In the genomic region with DNA sequence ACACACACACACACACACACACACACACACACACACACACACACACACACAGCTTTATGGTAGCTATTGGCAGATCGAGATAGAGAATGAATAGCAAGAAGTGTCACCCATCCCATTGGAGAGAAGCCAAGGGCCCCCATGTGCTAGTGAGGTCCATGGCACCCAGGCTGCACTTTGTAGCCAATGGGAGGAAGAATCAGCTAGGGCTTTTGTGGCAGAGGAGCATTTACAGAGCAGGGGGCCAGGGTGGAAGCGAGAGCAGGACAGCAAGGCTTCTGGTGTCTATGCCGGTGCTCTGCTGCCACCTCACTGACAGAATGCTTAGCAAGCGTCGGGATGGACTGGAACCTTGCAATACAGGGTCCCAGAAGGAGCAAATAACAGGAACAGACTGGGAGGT, we compare ENCODE assay signal across 18 mouse cellular contexts. TPM values are rescaled to one million over a fixed set of nuclear protein-coding genes. Genes with fewer than 3 reads are reported as not detected.
DNase-seq lines count a peak whose midpoint lies in the region; ATAC-seq and TF ChIP-seq lines count a peak whose summit lies in the region.
"Had no signal": no experiment of that assay in that cellular context is flagged by ENCODE, and none has a peak within 500 bp of the region (broad histone marks: within the 10 kb centered on the region; RNA-seq: fewer than 3 reads in every experiment).

No protein-coding gene starts in this region.

- no peak overlapping the region for H3K9ac ChIP-seq in heart, embryonic 14.5 days (ENCODE audit: low read length)
- H3K9ac ChIP-seq in heart, embryonic 11.5 days (ENCODE audit: low read depth, low read length), result no peak overlapping the region
- no peak overlapping the region for H3K9ac ChIP-seq in lung, embryonic 14.5 days
- H3K9ac ChIP-seq: embryonic facial prominence, embryonic 12.5 days; hindbrain, embryonic 14.5 days; neural tube, embryonic 13.5 days had no signal

- H3K9me3 ChIP-seq in heart, embryonic 14.5 days (ENCODE audit: control insufficient read depth, low read length), result no peaks in the 10 kb centered on the region
- H3K9me3 ChIP-seq in heart, embryonic 11.5 days (replicated peaks; ENCODE audit: control insufficient read depth, low read length), result no peaks in the 10 kb centered on the region
- no peaks in the 10 kb centered on the region for H3K9me3 ChIP-seq in lung, embryonic 14.5 days (ENCODE audit: low read depth, low read length)
- H3K9me3 ChIP-seq: embryonic facial prominence, embryonic 12.5 days; G1E; midbrain, embryonic 10.5 days; neural tube, embryonic 13.5 days had no signal

- DNase-seq in lung, embryonic 14.5 days, result peak; percentile 3
- no peak for DNase-seq in lung, postnatal 4 days
- DNase-seq in Muller cell, postnatal 12 days (ENCODE audit: inconsistent ontology term), result peak; percentile 53
- DNase-seq in kidney, postnatal 4 days, result no peak
- no peak for DNase-seq in urinary bladder, postnatal 14 days (ENCODE audit: low spot score)
- DNase-seq: cerebellum, adult 8-10 months; liver; thymus, postnatal 25 days had no signal

- no peak for ATAC-seq in heart, embryonic 14.5 days (ENCODE audit: insufficient number of reproducible peaks, insufficient read depth, low FRiP score, low read depth)
- no peak for ATAC-seq in heart, embryonic 11.5 days (replicated peaks; ENCODE audit: insufficient number of reproducible peaks, low FRiP score, low TSS enrichment)
- ATAC-seq in lung, embryonic 14.5 days (ENCODE audit: insufficient read depth), result peak; percentile 14; the same call in 1 of the 2 replicates
- peak; percentile 35 for ATAC-seq in megakaryocyte-erythroid progenitor cell, adult 5-6 weeks (replicated peaks; ENCODE audit: low FRiP score, low TSS enrichment, poor library complexity, severe bottlenecking)
- ATAC-seq: CD4-positive, CD25-positive, alpha-beta regulatory T cell, adult 4 months; forebrain, embryonic 16.5 days had no signal

- 40% methylated on average over 5 of the region's 5 CpGs for WGBS in heart, embryonic 14.5 days
- WGBS in heart, embryonic 11.5 days (ENCODE audit: insufficient replicate concordance), result 53% methylated on average over 5 of the region's 5 CpGs
- WGBS in lung, embryonic 14.5 days, result 45% methylated on average over 5 of the region's 5 CpGs

- H3K4me3 ChIP-seq in heart, embryonic 14.5 days (ENCODE audit: control insufficient read depth in 1 of 2, insufficient read depth in 1 of 2, low read depth in 1 of 2, low read length in 2 of 2), result no peak overlapping the region
- H3K4me3 ChIP-seq in heart, embryonic 11.5 days (ENCODE audit: low read depth, low read length), result no peak overlapping the region
- no peak overlapping the region for H3K4me3 ChIP-seq in lung, embryonic 14.5 days (ENCODE audit: low read depth, low read length)
- H3K4me3 ChIP-seq: embryonic facial prominence, embryonic 12.5 days; midbrain, embryonic 10.5 days; neural tube, embryonic 13.5 days had no signal

- H3K4me2 ChIP-seq in heart, embryonic 14.5 days (ENCODE audit: low read length), result peak overlapping the region; percentile 47
- no peak overlapping the region for H3K4me2 ChIP-seq in heart, embryonic 11.5 days
- H3K4me2 ChIP-seq in lung, embryonic 14.5 days, result no peak overlapping the region
- H3K4me2 ChIP-seq: embryonic facial prominence, embryonic 12.5 days; hindbrain, embryonic 14.5 days; neural tube, embryonic 13.5 days had no signal

- H3K27me3 ChIP-seq in heart, embryonic 14.5 days (ENCODE audit: control insufficient read depth, insufficient read depth, low read length), result no peaks in the 10 kb centered on the region
- H3K27me3 ChIP-seq in heart, embryonic 11.5 days (ENCODE audit: control insufficient read depth, insufficient read depth, low read length), result no peaks in the 10 kb centered on the region
- no peaks in the 10 kb centered on the region for H3K27me3 ChIP-seq in lung, embryonic 14.5 days (ENCODE audit: insufficient read depth, low read length)
- H3K27me3 ChIP-seq: embryonic facial prominence, embryonic 12.5 days; neural tube, embryonic 13.5 days had no signal

- no peak overlapping the region for H3K27ac ChIP-seq in heart, embryonic 14.5 days (replicated peaks in 1 of 2; ENCODE audit: control insufficient read depth in 1 of 2, insufficient read depth in 1 of 2, low read depth in 2 of 2, low read length in 2 of 2)
- H3K27ac ChIP-seq in heart, embryonic 11.5 days (ENCODE audit: low read depth, low read length), result no peak overlapping the region
- no peak overlapping the region for H3K27ac ChIP-seq in lung, embryonic 14.5 days (ENCODE audit: low read depth)
- H3K27ac ChIP-seq: embryonic facial prominence, embryonic 12.5 days; hindbrain, embryonic 14.5 days; midbrain, embryonic 10.5 days; neural tube, embryonic 13.5 days had no signal

- no peaks in the 10 kb centered on the region for H3K36me3 ChIP-seq in heart, embryonic 14.5 days (ENCODE audit: control insufficient read depth, insufficient read depth, low read length)
- no peaks in the 10 kb centered on the region for H3K36me3 ChIP-seq in heart, embryonic 11.5 days (ENCODE audit: control insufficient read depth, insufficient read depth, low read length)
- no peaks in the 10 kb centered on the region for H3K36me3 ChIP-seq in lung, embryonic 14.5 days (ENCODE audit: insufficient read depth)
- H3K36me3 ChIP-seq: embryonic facial prominence, embryonic 12.5 days; G1E; midbrain, embryonic 10.5 days; neural tube, embryonic 13.5 days had no signal

- no peak for TF ChIP-seq CTCF in lung, embryonic 14.5 days (IDR thresholded peaks at IDR 0.05; ENCODE audit: low read depth)

- peaks cover 4 to 8% of the 10 kb centered on the region in 2 experiments; a peak in 3 of 4 replicates for H3K4me1 ChIP-seq in heart, embryonic 14.5 days (ENCODE audit: control insufficient read depth in 2 of 2, insufficient read depth in 2 of 2, low read length in 2 of 2)
- H3K4me1 ChIP-seq in heart, embryonic 11.5 days (ENCODE audit: control insufficient read depth, insufficient read depth, low read length), result 0 out of 2 replicates have a peak, but pooled peaks cover 3% of the 10 kb centered on the region
- peaks cover 5% of the 10 kb centered on the region for H3K4me1 ChIP-seq in lung, embryonic 14.5 days (ENCODE audit: insufficient read depth)
- H3K4me1 ChIP-seq: embryonic facial prominence, embryonic 12.5 days; midbrain, embryonic 10.5 days had no signal

RNA-seq across cellular contexts. Expression of a gene that starts 8.3 kb away (rescaled TPM):
- 37.7 and 39.8 TPM in 2 replicates for polyA plus RNA-seq in heart, embryonic 14.5 days (2014; fragmentation: Nextera tagmentation; extraction: Ambion mirVana)
- polyA plus RNA-seq in heart, embryonic 11.5 days (2014; fragmentation: Nextera tagmentation; extraction: Ambion mirVana), result 29.0 and 32.4 TPM in 2 replicates
- 43.3 and 45.8 TPM in 2 replicates for polyA plus RNA-seq in lung, embryonic 14.5 days (2014; fragmentation: Nextera tagmentation; extraction: Ambion mirVana)
- total RNA-seq in megakaryocyte-erythroid progenitor cell, adult 5-6 weeks (2014; fragmentation: Nextera tagmentation), result 0.94 and 2.5 TPM in 2 replicates
- 1.8 and 2.5 TPM in 2 replicates for total RNA-seq in megakaryocyte-erythroid progenitor cell, adult 5-6 weeks (2017)

Comparison
In these comparisons a context has a peak if more than half of its experiments do, and no peak if none do; other contexts are left out.
1. DNase-seq: peak in lung, embryonic 14.5 days (single experiment) and Muller cell, postnatal 12 days (single experiment); none in lung, postnatal 4 days (0 of 2), kidney, postnatal 4 days (0 of 2) and urinary bladder, postnatal 14 days (single experiment).
2. ATAC-seq: peak in lung, embryonic 14.5 days (single experiment) and megakaryocyte-erythroid progenitor cell, adult 5-6 weeks (single experiment); none in heart, embryonic 14.5 days (single experiment) and heart, embryonic 11.5 days (single experiment).